Mouse (Mus musculus) cerebellum, postnatal 4 days (tissue): ENCODE results near the gene Nup107.
"Not testable (repeated sequence)": the region's sequence is repeated elsewhere in the genome, so short reads cannot be mapped to it uniquely, and the experiment has no call there.

Experiments used
- DNase-seq, 2 experiments: peaks; one replicate each; pipeline ENCODE4 v3.0.0; 2022; ENCODE audit warnings: low spot score in 2 of 2, mixed read lengths in 1 of 2

Nup107 gene

GRCm38 (mm10) chr10:117765116-117765894, 27.2 kb downstream of the Nup107 start:
- no peak for DNase-seq

DNA sequence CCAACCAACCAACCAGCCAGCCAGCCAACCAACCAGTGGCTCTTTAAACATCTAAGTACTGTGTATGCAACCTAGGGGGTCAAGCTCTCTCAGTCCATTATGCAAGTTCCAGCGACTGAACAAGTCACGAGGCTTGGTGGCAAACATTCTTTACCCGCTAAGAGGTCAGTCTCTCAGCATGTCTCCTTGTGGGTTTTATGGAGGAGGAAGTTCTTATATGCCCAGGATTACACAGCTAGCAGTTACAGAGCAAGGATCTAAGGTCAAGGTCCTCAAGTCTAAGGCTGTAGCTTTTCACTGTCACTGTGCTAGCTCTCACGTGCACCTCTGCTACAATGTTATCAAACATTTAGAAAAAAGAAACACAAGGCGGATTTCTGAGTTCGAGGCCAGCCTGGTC, 27.9 kb downstream of the Nup107 start:
- no peak for DNase-seq

DNA sequence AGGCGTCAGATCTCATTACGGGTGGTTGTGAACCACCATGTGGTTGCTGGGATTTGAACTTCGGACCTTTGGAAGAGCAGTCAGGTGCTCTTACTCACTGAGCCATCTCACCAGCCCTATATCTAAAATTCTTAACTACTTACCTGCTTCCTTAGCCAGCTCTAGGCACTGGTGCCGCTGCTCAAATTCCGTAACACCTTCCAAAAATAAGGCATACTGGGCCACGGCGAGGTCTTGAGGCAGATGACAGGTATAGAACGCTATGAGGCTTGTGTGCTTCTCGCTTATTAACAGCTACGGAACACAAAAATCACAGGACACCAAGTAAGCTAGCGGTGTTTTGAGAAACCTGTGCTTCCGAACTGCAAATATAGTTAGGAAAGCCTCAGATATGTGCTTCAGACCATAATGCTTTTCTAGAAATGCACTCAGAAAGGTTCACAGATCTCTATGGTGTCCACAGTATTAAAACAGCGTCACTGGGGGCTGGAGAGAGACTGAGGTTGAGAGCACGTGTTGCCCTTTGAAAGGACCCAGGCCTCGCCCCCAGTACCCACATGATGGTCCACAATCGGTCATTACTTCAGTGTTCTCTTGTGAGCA, 28.8 kb downstream of the Nup107 start:
- no peak for DNase-seq

GRCm38 (mm10) chr10:117762966-117763365, 29.5 kb downstream of the Nup107 start:
- no peak for DNase-seq

DNA sequence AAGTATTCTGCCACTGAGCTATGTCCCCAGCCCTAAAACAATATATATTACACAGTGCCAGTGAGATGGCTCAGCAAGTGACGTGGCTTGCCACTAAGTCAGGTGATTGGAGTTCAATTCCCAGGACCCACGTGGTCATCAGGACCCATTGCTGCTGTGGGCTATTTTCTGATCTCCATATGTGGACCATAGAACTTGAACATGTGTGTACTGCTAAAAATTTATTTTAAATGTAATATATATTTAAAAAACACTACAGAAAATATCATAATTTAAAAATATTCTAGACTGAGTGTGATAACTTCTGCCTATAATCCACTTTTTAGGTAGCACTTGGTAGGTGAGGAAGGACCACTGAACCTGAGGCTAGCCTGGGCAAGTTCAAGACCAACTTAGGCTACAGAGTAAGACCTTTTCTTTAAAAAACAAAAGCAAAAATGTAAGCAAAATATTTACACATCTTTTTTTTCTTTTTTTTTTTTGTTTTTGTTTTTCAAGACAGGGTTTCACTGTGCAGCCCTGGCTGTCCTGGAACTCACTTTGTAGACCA, 30.1 kb downstream of the Nup107 start:
- DNase-seq: no peak

DNA sequence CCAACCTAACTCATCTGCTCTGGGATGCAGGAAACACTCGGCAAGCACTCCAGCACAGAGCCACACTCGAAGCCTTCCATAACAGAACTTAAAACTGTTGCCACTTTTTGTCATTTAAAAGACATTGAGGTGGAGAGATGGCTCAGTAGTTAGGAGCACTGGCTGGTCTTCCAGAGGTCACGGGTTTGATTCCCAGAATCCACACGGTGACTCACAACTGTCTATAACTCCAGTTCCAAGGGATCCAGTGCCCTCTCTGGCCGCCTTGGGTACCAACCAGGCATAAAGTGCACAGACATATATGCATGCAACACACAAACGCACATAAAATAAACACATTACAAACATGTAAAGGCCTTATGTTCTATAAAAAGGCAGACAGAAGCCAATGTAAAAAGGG, 31.0 kb downstream of the Nup107 start:
- no peak for DNase-seq

DNA sequence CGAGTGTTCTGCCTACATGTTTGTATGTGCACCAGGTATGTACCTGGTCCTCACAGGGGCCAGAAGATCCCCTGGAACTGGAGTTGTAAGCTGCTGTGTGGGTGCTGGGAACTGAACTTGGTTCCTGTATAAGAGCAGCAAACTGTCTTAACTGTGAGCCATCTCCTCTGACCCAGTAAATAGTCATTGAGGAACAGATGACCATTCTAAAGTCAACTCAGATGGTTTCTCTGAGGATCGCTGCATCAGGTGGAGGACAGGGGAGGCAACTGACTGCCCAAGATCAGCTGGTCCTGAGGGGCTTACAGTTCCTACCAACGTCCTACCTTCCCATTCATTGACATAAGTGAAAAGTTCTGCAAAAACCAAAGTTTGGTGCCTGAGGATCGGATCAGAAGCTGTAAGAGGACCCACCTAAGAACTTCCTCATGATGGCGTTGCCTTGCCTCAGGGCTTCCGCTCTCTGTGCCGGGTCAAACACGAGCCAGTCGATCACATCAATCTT, 31.6 kb downstream of the Nup107 start:
- DNase-seq: no peak

DNA sequence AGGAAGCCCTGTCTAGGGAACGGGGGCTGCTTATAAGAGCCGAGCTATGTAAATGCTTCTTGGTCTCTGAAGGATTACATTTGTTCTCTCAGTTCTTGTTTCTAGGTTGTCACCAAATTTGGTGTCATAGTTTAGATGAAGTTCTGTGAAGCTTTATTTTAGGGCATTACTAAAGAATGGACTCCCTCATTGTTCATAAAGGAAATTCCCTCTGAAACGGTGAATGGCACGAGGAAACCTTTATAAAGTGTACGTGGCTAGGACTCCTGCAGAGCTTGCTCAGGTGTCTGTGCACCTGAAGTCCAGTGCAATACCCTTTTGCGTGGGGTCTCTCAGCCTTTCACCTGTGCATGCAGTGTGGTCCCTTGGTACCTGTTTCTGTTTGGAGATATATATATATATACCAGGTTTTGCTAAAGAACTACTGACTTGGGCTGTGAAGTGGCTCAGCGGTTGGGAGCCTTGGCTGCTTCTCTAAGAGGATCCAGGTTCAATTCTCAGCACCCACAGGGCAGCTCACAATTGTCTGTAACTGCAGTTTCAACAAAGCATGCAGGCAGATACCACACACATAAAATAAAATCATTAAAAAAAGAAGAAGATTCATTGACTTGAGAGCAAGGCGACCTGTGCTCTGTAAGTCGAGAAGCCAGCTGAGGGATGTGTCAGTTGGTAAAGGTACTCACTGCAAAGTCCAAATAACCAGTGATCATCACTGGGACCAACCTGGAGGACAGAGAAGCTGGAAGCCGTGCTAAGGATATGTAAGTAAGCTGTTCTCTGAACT, 32.5 kb downstream of the Nup107 start:
- no peak for DNase-seq

- DNase-seq: no peak
These were observed 33.5 kb downstream of the Nup107 start for GRCm38 (mm10) chr10:117758749-117759727.

DNA sequence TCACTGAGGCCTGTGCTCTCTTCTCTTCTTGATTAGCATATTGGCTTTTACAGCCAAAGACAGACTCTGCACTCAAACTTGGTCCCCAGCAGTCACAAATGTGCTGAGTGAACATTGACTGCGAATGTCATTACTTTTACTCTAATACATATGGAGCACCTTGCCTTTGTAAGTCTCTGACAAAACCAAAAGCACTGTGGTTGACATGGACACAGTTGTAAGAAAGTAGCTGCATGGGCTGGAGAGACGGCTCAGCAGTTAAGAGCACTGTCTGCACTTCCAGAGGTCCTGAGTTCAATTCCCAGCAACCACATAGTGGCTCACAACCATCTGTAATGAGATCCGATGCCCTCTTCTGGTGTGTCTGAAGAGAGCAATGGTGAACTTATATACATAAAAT, 34.2 kb downstream of the Nup107 start:
- DNase-seq: not testable (repeated sequence)

- no peak for DNase-seq
These were observed 34.6 kb downstream of the Nup107 start for GRCm38 (mm10) chr10:117757796-117758342.

DNA sequence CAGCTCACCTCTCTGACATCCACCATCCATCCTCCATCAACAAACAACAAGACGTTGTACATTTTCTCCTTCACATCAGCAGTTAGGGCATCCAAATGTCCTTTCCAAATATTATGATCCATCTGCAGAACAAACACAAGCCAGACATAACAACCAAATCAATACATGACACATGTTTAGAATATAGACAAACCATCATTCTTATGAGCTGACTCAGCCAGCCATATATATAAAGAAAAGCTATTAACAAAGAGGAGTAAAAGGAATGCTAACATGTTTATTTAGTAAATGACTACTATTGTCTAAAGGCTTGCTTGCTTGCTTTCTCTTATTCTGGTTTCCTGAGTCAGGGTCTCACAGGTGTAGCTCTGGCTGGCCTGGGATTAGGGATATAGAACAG, 35.2 kb downstream of the Nup107 start:
- no peak for DNase-seq

- DNase-seq: no peak
These were observed 35.7 kb downstream of the Nup107 start for GRCm38 (mm10) chr10:117756784-117757183.

- no peak for DNase-seq
These were observed 36.6 kb downstream of the Nup107 start for GRCm38 (mm10) chr10:117755799-117756467.

DNA sequence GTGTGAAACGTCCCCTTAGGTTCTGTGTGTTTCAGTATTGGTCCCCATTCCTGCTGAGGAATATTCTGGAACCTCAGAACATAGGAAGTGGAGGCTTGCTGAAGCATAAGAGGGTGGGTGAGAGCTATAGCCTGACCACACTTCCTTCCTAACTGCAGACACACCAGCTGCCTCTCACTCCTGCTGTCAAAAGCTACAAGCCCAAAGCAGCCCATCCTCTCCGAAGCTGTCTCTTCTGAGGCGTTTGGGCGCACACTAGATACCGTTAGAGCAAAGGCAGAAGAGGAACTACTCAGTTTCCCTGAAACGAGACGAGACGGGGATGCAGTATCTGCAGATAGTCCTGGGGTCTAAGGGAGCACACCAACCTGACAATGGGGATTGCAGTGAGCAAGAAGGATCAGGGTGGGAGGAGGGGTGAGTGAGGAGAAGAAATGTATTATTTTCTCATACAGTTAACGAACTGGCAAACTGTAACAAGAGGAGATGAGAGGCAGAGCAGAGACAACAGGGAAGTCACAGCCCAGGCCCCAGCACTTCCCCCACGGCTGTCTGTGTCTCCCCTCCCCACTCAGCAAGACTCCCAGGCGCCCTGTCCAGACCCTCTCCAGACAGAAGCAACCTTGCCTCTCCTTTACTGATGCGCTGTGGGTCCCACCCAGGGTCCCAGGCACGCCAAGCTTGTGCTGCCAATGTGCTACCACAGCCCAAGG, 37.3 kb downstream of the Nup107 start:
- DNase-seq: no peak

GRCm38 (mm10) chr10:117754609-117754940, 37.9 kb downstream of the Nup107 start:
- no peak for DNase-seq

- no peak for DNase-seq
These were observed 38.5 kb downstream of the Nup107 start for GRCm38 (mm10) chr10:117753711-117754608.

DNA sequence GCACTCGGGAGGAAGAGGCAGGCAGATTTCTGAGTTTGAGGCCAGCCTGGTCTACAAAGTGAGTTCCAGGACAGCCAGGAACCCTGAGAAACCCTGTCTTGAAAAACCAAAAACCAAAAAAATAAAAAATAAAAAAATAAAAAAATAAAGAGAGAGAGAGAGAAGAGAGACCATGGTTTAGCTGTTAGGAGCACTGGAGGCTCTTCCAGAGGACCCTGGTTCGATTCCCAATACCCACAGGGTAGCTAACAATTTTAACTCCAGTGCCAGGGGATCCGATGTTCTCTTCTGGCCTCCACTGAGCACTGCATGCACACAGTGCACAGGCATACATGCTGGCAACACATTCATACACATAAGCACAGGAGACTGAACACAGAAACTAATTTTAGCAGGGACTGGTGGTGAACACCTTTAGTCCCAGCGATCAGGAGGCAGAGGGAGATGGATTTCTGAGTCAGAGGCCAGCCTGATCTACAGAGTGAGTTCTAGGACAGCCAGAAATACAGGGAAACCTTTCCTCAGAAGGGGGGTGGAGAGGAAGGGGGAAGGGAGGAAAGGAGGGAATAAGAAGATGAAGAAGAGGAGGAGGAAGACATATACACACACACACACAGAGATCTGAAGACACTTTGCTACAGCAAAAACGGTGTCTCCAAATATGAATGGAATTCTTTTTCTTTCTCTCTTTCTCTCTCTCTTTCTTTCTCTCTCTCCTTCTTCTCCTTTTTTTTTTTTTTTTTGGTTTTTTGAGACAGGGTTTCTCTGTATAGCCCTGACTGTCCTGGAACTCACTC, 39.5 kb downstream of the Nup107 start:
- DNase-seq: no peak
